ENCODE assay signal across 8 mouse cellular contexts in the genomic region with DNA sequence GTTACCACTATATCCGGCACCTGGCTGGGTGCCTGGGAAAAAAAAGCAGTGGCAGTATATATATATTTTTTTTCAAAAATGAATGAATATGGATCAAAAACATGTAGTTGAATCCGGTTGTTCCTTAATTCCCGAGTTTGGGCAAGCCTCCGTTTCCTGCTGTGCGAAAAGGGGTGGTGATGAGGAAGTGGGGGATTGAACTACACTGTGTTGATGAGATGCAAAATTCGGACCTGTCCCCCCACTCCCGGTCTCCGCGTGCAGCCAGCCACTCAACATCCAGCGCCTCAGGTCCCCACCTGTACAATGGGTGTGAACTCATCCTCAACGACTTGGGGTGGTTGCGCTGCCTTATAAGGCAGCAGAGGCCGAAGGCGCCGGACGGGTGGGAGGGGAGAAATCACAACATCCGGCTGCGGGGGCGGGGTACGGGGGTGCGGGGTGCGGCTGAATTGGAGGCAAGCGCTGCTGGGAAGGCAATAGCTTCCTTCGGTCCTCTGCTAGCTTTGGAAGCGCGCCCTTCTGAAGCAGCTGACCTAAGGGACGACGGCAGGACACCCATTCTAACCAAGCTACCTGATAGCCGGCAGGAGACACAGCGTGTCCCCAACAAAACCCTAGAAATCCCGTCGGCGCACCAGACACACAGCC. TPM values are rescaled to one million over a fixed set of nuclear protein-coding genes. Genes with fewer than 3 reads are reported as not detected.
A peak's percentile ranks its signal among the peaks of the same experiment; 100 is the strongest.
DNase-seq lines count a peak whose midpoint lies in the region; ATAC-seq lines count a peak whose summit lies in the region.

No protein-coding gene starts in this region.

- H3K4me3 ChIP-seq in limb, embryonic 11.5 days (ENCODE audit: low read depth, low read length), result peak overlapping the region; percentile 63
- H3K4me3 ChIP-seq in midbrain, embryonic 14.5 days (replicated peaks; ENCODE audit: low read depth, low read length), result peak overlapping the region; percentile 82

- peaks cover 12% of the 10 kb centered on the region for H3K4me1 ChIP-seq in limb, embryonic 11.5 days (ENCODE audit: control insufficient read depth, insufficient read depth, low read length)
- peaks cover 13% of the 10 kb centered on the region for H3K4me1 ChIP-seq in midbrain, embryonic 14.5 days (ENCODE audit: control insufficient read depth, insufficient read depth, low read length)

- under 1% methylated on average over 33 of the region's 33 CpGs for WGBS in limb, embryonic 11.5 days
- WGBS in midbrain, embryonic 14.5 days, result under 1% methylated on average over 33 of the region's 33 CpGs

- H3K27ac ChIP-seq in limb, embryonic 11.5 days (replicated peaks; ENCODE audit: low read depth, low read length), result peak overlapping the region; percentile 81
- peak overlapping the region; percentile 95 for H3K27ac ChIP-seq in midbrain, embryonic 14.5 days (replicated peaks; ENCODE audit: low read depth, low read length)

- peak; percentile 79 for DNase-seq in cerebellum, adult 9-10 months
- DNase-seq in cerebellum, postnatal 36 days, result no peak
- DNase-seq in right cerebral cortex, postnatal 14 days, result peak; percentile 78
- DNase-seq in right cerebral cortex, adult 2 months (ENCODE audit: low spot score in 2 of 2), result no peak
- DNase-seq in limb, embryonic 11.5 days (ENCODE audit: low spot score), result peak; percentile 84
- DNase-seq in midbrain, embryonic 14.5 days, result no peak
- no peak for DNase-seq in c-Kit-positive CD71-positive TER-119-positive erythroid progenitor cells, embryonic 14.5 days (ENCODE audit: low spot score)

- peak; percentile 12 for ATAC-seq in erythroid progenitor cell, adult 5-6 weeks (replicated peaks; ENCODE audit: low FRiP score, poor library complexity, severe bottlenecking)
- peak; percentile 53 for ATAC-seq in limb, embryonic 11.5 days (ENCODE audit: insufficient number of reproducible peaks, low FRiP score, low TSS enrichment, low read depth)
- ATAC-seq in midbrain, embryonic 14.5 days (ENCODE audit: low FRiP score, low TSS enrichment), result peak; percentile 79

- H3K9ac ChIP-seq in limb, embryonic 11.5 days (ENCODE audit: low read length), result peak overlapping the region; percentile 54
- peak overlapping the region; percentile 62 for H3K9ac ChIP-seq in midbrain, embryonic 14.5 days (replicated peaks; ENCODE audit: low read length)

- H3K9me3 ChIP-seq in limb, embryonic 11.5 days (ENCODE audit: control insufficient read depth, low read length), result no peaks in the 10 kb centered on the region
- no peaks in the 10 kb centered on the region for H3K9me3 ChIP-seq in midbrain, embryonic 14.5 days (ENCODE audit: control insufficient read depth, low read length)

- H3K36me3 ChIP-seq in limb, embryonic 11.5 days (ENCODE audit: control insufficient read depth, insufficient read depth, low read length), result 0 out of 2 replicates have a peak, but pooled peaks cover 2% of the 10 kb centered on the region
- H3K36me3 ChIP-seq in midbrain, embryonic 14.5 days (ENCODE audit: control insufficient read depth, insufficient read depth, low read length), result peaks cover 4% of the 10 kb centered on the region

- peak overlapping the region; percentile 61 for H3K4me2 ChIP-seq in limb, embryonic 11.5 days (ENCODE audit: low read depth, severe bottlenecking)
- peak overlapping the region; percentile 89 for H3K4me2 ChIP-seq in midbrain, embryonic 14.5 days (ENCODE audit: low read length)

- no peaks in the 10 kb centered on the region for H3K27me3 ChIP-seq in limb, embryonic 11.5 days (ENCODE audit: control insufficient read depth, insufficient read depth, low read length)
- no peaks in the 10 kb centered on the region for H3K27me3 ChIP-seq in midbrain, embryonic 14.5 days (ENCODE audit: control insufficient read depth, insufficient read depth, low read length)

RNA-seq across cellular contexts. Expression of a gene that starts 0.5 kb away (rescaled TPM):
- total RNA-seq in erythroid progenitor cell, adult 5-6 weeks (2015; ENCODE audit: low replicate concordance), result 48.2 and 55.5 TPM in 2 replicates
- total RNA-seq in erythroid progenitor cell, adult 5-6 weeks (2017; ENCODE audit: low replicate concordance), result 62.2 and 75.7 TPM in 2 replicates
- polyA plus RNA-seq in limb, embryonic 11.5 days (2014; fragmentation: Nextera tagmentation; extraction: Ambion mirVana), result 60.4 and 68.2 TPM in 2 replicates
- polyA plus RNA-seq in midbrain, embryonic 14.5 days (2014; fragmentation: Nextera tagmentation; extraction: Ambion mirVana), result 41.8 and 44.0 TPM in 2 replicates

RNA-seq across cellular contexts. Expression of a gene that starts 17.8 kb away (rescaled TPM):
- total RNA-seq in erythroid progenitor cell, adult 5-6 weeks (2015; ENCODE audit: low replicate concordance), result not detected in 2 replicates
- not detected in 2 replicates for total RNA-seq in erythroid progenitor cell, adult 5-6 weeks (2017; ENCODE audit: low replicate concordance)
- polyA plus RNA-seq in limb, embryonic 11.5 days (2014; fragmentation: Nextera tagmentation; extraction: Ambion mirVana), result 0.17 TPM in 1 of 2 replicates, not detected in the other
- not detected in 2 replicates for polyA plus RNA-seq in midbrain, embryonic 14.5 days (2014; fragmentation: Nextera tagmentation; extraction: Ambion mirVana)

RNA-seq across cellular contexts. Expression of a gene that starts 19.7 kb away (rescaled TPM):
- total RNA-seq in erythroid progenitor cell, adult 5-6 weeks (2015; ENCODE audit: low replicate concordance), result not detected in 2 replicates
- total RNA-seq in erythroid progenitor cell, adult 5-6 weeks (2017; ENCODE audit: low replicate concordance), result not detected in 2 replicates
- 1.1 and 1.6 TPM in 2 replicates for polyA plus RNA-seq in limb, embryonic 11.5 days (2014; fragmentation: Nextera tagmentation; extraction: Ambion mirVana)
- 7.0 and 34.3 TPM in 2 replicates for polyA plus RNA-seq in midbrain, embryonic 14.5 days (2014; fragmentation: Nextera tagmentation; extraction: Ambion mirVana)

RNA-seq across cellular contexts. Expression of a gene that starts 29.4 kb away (rescaled TPM):
- total RNA-seq in erythroid progenitor cell, adult 5-6 weeks (2015; ENCODE audit: low replicate concordance), result not detected in 2 replicates
- not detected in 2 replicates for total RNA-seq in erythroid progenitor cell, adult 5-6 weeks (2017; ENCODE audit: low replicate concordance)
- polyA plus RNA-seq in limb, embryonic 11.5 days (2014; fragmentation: Nextera tagmentation; extraction: Ambion mirVana), result not detected in 2 replicates
- 0.59 TPM in 1 of 2 replicates, not detected in the other for polyA plus RNA-seq in midbrain, embryonic 14.5 days (2014; fragmentation: Nextera tagmentation; extraction: Ambion mirVana)

RNA-seq across cellular contexts. Expression of a gene that starts 43.5 kb away (rescaled TPM):
- total RNA-seq in erythroid progenitor cell, adult 5-6 weeks (2015; ENCODE audit: low replicate concordance), result not detected in 2 replicates
- 0.45 TPM in 1 of 2 replicates, not detected in the other for total RNA-seq in erythroid progenitor cell, adult 5-6 weeks (2017; ENCODE audit: low replicate concordance)
- 299 and 318 TPM in 2 replicates for polyA plus RNA-seq in limb, embryonic 11.5 days (2014; fragmentation: Nextera tagmentation; extraction: Ambion mirVana)
- polyA plus RNA-seq in midbrain, embryonic 14.5 days (2014; fragmentation: Nextera tagmentation; extraction: Ambion mirVana), result 509 and 557 TPM in 2 replicates

Comparison
In these comparisons a context has a peak if more than half of its experiments do, and no peak if none do; other contexts are left out.
1. DNase-seq: peak in cerebellum, adult 9-10 months (single experiment), right cerebral cortex, postnatal 14 days (single experiment) and limb, embryonic 11.5 days (single experiment); none in cerebellum, postnatal 36 days (0 of 2), right cerebral cortex, adult 2 months (0 of 2), midbrain, embryonic 14.5 days (single experiment) and c-Kit-positive CD71-positive TER-119-positive erythroid progenitor cells, embryonic 14.5 days (single experiment).
2. ATAC-seq: peak in every context shown above with its lines; median percentile 79 in midbrain, embryonic 14.5 days; 53 in limb, embryonic 11.5 days; 12 in erythroid progenitor cell, adult 5-6 weeks.